Mouse (Mus musculus) C2C12 (cell line): ENCODE results near the gene Fam189a2.

Experiments used
- CEBPB ChIP-seq: IDR thresholded peaks from one replicate; pipeline ENCODE4 v1.6.1; 2011; ENCODE audit warnings: low read depth, mild to moderate bottlenecking, control low read depth, moderate library complexity
- CTCF ChIP-seq: IDR thresholded peaks from one replicate; pipeline ENCODE4 v1.5.1; 2011; ENCODE audit not compliant: control insufficient read depth, insufficient read depth, insufficient read length
- FOSL1 ChIP-seq: IDR thresholded peaks from one replicate; pipeline ENCODE4 v1.8.0; 2011; ENCODE audit warnings: mild to moderate bottlenecking, low read length; ENCODE audit not compliant: poor library complexity, insufficient read depth, severe bottlenecking
- MAX ChIP-seq: IDR thresholded peaks from one replicate; pipeline ENCODE4 v1.6.1; 2011; ENCODE audit warnings: mild to moderate bottlenecking, control low read depth
- MYOG ChIP-seq: IDR thresholded peaks from one replicate; pipeline ENCODE4 v1.6.1; 2011; ENCODE audit not compliant: control insufficient read depth, insufficient read length; ENCODE audit errors: extremely low read depth
- USF1 ChIP-seq: IDR thresholded peaks from one replicate; pipeline ENCODE4 v1.6.1; 2011; ENCODE audit warnings: low read depth, mild to moderate bottlenecking, control low read depth, moderate library complexity

- TF ChIP-seq CEBPB (no peak), USF1 (no peak), MAX (no peak), CTCF (no peak), FOSL1 (no peak), MYOG (no peak)
Observed at GRCm38 (mm10) chr19:23987291-23987690, 43.5 kb downstream of the Fam189a2 start.
